In the genomic region with DNA sequence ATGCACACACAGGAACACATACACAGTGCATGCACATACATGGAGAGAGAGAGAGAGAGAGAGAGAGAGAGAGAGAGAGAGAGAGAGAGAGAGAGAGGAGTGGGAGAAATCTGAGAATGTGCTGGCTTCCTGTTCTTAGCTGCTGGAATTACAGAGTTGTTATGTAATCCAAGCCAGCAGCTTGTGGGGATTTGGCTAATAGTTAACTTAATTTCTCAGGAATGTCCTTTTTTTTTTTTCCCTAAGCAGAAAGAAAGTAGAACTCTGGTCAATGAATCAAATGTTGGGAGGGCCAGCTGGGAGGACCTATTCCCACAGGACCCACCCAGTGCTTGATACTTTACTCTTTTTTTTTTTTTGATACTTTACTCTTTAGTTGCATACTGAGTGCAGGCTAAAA, we compare ENCODE assay signal across 11 mouse cellular contexts.
DNase-seq lines count a peak whose midpoint lies in the region; ATAC-seq and TF ChIP-seq lines count a peak whose summit lies in the region.
"Had no signal": no experiment of that assay in that cellular context is flagged by ENCODE, and none has a peak within 500 bp of the region (broad histone marks: within the 10 kb centered on the region; RNA-seq: fewer than 3 reads in every experiment).

No protein-coding gene starts in this region.

- ATAC-seq in embryonic facial prominence, embryonic 15.5 days (ENCODE audit: insufficient number of reproducible peaks, low FRiP score, low TSS enrichment, low read depth), result 0 out of 2 replicates have a peak, but pooled peaks have one; percentile 15
- no peak for ATAC-seq in liver, postnatal 0 days
- no peak for ATAC-seq in midbrain, embryonic 14.5 days (ENCODE audit: low FRiP score, low TSS enrichment)

- peak; percentile 8 for DNase-seq in 3134 (ENCODE audit: extremely low read depth, insufficient read length, low spot score)
- peak; percentile 54 to 84 for DNase-seq in kidney, adult 8-10 months
- no peak for DNase-seq in liver, postnatal 0 days
- DNase-seq in midbrain, embryonic 14.5 days, result no peak
- DNase-seq in right cerebral cortex, postnatal 14 days, result no peak
- no peak for DNase-seq in ovary, adult 18-20 months (ENCODE audit: low spot score)
- DNase-seq in thymus, adult 18-20 months, result no peak
- DNase-seq: left cerebral cortex, postnatal 4 days had no signal

- H3K27ac ChIP-seq in embryonic facial prominence, embryonic 15.5 days (replicated peaks), result no peak overlapping the region
- peak overlapping the region; percentile 35; the same call in 1 of the 2 replicates for H3K27ac ChIP-seq in liver, postnatal 0 days (ENCODE audit: low read depth)
- H3K27ac ChIP-seq in midbrain, embryonic 14.5 days (replicated peaks; ENCODE audit: low read depth, low read length), result no peak overlapping the region
- H3K27ac ChIP-seq: heart, embryonic 15.5 days had no signal

- H3K9me3 ChIP-seq in embryonic facial prominence, embryonic 15.5 days (replicated peaks), result no peaks in the 10 kb centered on the region
- no peaks in the 10 kb centered on the region for H3K9me3 ChIP-seq in liver, postnatal 0 days (ENCODE audit: low read length)
- H3K9me3 ChIP-seq in midbrain, embryonic 14.5 days (ENCODE audit: control insufficient read depth, low read length), result no peaks in the 10 kb centered on the region
- H3K9me3 ChIP-seq: heart, embryonic 15.5 days had no signal

- TF ChIP-seq EP300 in liver, postnatal 0 days (IDR thresholded peaks at IDR 0.05; ENCODE audit: low read depth), result no peak

- H3K4me3 ChIP-seq in embryonic facial prominence, embryonic 15.5 days (replicated peaks), result no peak overlapping the region
- no peak overlapping the region for H3K4me3 ChIP-seq in liver, postnatal 0 days (ENCODE audit: low read depth, low read length)
- no peak overlapping the region for H3K4me3 ChIP-seq in midbrain, embryonic 14.5 days (replicated peaks; ENCODE audit: low read depth, low read length)
- H3K4me3 ChIP-seq: heart, embryonic 15.5 days had no signal

- TF ChIP-seq CTCF in liver, postnatal 0 days (IDR thresholded peaks at IDR 0.05; ENCODE audit: low read depth), result no peak

- no peak overlapping the region for H3K4me2 ChIP-seq in embryonic facial prominence, embryonic 15.5 days (replicated peaks)
- no peak overlapping the region for H3K4me2 ChIP-seq in liver, postnatal 0 days (ENCODE audit: low read depth, low read length)
- no peak overlapping the region for H3K4me2 ChIP-seq in midbrain, embryonic 14.5 days (ENCODE audit: low read length)
- H3K4me2 ChIP-seq: heart, embryonic 15.5 days had no signal

- H3K27me3 ChIP-seq in embryonic facial prominence, embryonic 15.5 days, result no peaks in the 10 kb centered on the region
- H3K27me3 ChIP-seq in liver, postnatal 0 days (ENCODE audit: insufficient read depth, low read length), result no peaks in the 10 kb centered on the region
- H3K27me3 ChIP-seq in midbrain, embryonic 14.5 days (ENCODE audit: control insufficient read depth, insufficient read depth, low read length), result no peaks in the 10 kb centered on the region
- H3K27me3 ChIP-seq: CH12.LX; heart, embryonic 15.5 days had no signal

- peaks cover 11% of the 10 kb centered on the region; the same call in 1 of the 2 replicates for H3K4me1 ChIP-seq in embryonic facial prominence, embryonic 15.5 days
- H3K4me1 ChIP-seq in liver, postnatal 0 days (ENCODE audit: insufficient read depth), result peaks cover 6% of the 10 kb centered on the region; the same call in 1 of the 2 replicates
- H3K4me1 ChIP-seq in midbrain, embryonic 14.5 days (ENCODE audit: control insufficient read depth, insufficient read depth, low read length), result no peaks in the 10 kb centered on the region
- H3K4me1 ChIP-seq: heart, embryonic 15.5 days had no signal

- no peaks in the 10 kb centered on the region for H3K36me3 ChIP-seq in embryonic facial prominence, embryonic 15.5 days
- H3K36me3 ChIP-seq in liver, postnatal 0 days (replicated peaks; ENCODE audit: insufficient read depth, low read length), result no peaks in the 10 kb centered on the region
- no peaks in the 10 kb centered on the region for H3K36me3 ChIP-seq in midbrain, embryonic 14.5 days (ENCODE audit: control insufficient read depth, insufficient read depth, low read length)
- H3K36me3 ChIP-seq: heart, embryonic 15.5 days had no signal

- no peak overlapping the region for H3K9ac ChIP-seq in embryonic facial prominence, embryonic 15.5 days
- no peak overlapping the region for H3K9ac ChIP-seq in liver, postnatal 0 days (replicated peaks)
- no peak overlapping the region for H3K9ac ChIP-seq in midbrain, embryonic 14.5 days (replicated peaks; ENCODE audit: low read length)
- H3K9ac ChIP-seq: heart, embryonic 15.5 days had no signal

Comparison
In these comparisons a context has a peak if more than half of its experiments do, and no peak if none do; other contexts are left out.
1. DNase-seq: peak in 3134 (single experiment) and kidney, adult 8-10 months (2 of 2); none in liver, postnatal 0 days (single experiment), midbrain, embryonic 14.5 days (single experiment), right cerebral cortex, postnatal 14 days (single experiment), ovary, adult 18-20 months (single experiment) and thymus, adult 18-20 months (0 of 2).